Mouse (Mus musculus) adrenal gland, postnatal 4 days (tissue): ENCODE measurements around the gene Gm10961. TPM values are rescaled to one million over a fixed set of nuclear protein-coding genes. Genes with fewer than 3 reads are reported as not detected.

Experiments used
- DNase-seq, 2 experiments: peaks; one replicate each; pipeline ENCODE4 v3.0.0; 2021 to 2022; ENCODE audit warnings: low spot score in 2 of 2, mixed read lengths in 2 of 2
- total RNA-seq, 2 experiments: library from RNA; stranded (reverse); gene quantifications; 2 replicates each; pipeline ENCODE4 v1.2.3; 2021

The Gm10961 gene
- total RNA-seq, 2 experiments from 2014 or later: not detected

- DNase-seq: no peak
These were observed 25.0 kb downstream of the Gm10961 start for GRCm38 (mm10) chr3:107656151-107656550.

GRCm38 (mm10) chr3:107656888-107657287, 25.8 kb downstream of the Gm10961 start:
- DNase-seq: no peak

- DNase-seq: no peak
These were observed 27.9 kb downstream of the Gm10961 start for GRCm38 (mm10) chr3:107659000-107659399.

- DNase-seq: no peak
These were observed 33.5 kb downstream of the Gm10961 start for GRCm38 (mm10) chr3:107664641-107665040.

GRCm38 (mm10) chr3:107667426-107667825, 36.3 kb downstream of the Gm10961 start:
- DNase-seq: no peak

- DNase-seq: no peak
These were observed 37.7 kb downstream of the Gm10961 start for GRCm38 (mm10) chr3:107668786-107669185.

- DNase-seq: no peak
These were observed 39.4 kb downstream of the Gm10961 start for GRCm38 (mm10) chr3:107670500-107670899.

- DNase-seq: no peak
These were observed 40.4 kb downstream of the Gm10961 start for GRCm38 (mm10) chr3:107671509-107671908.

GRCm38 (mm10) chr3:107680790-107681576, 49.9 kb downstream of the Gm10961 start:
- no peak for DNase-seq

Other genes with a start within 250 kb of the Gm10961 start
- gene Kcnc4, start 171.8 kb upstream of the Gm10961 start, total RNA-seq: 10 to 100 TPM; 14.4 to 14.8 TPM
- gene Slc6a17, start 113.3 kb upstream of the Gm10961 start, total RNA-seq: 1 to 10 TPM; 3.7 to 3.8 TPM
- gene Ubl4b, start 76.2 kb upstream of the Gm10961 start, total RNA-seq: under 1 TPM in 1 of 2 experiments, not detected in 1; 0.22 TPM
- gene Alx3, start 36.3 kb upstream of the Gm10961 start, total RNA-seq: not detected
- gene Strip1, start 372 bp downstream of the Gm10961 start, total RNA-seq: 10 to 100 TPM; 35.8 to 40.4 TPM
- gene Ahcyl1, start 65.2 kb downstream of the Gm10961 start, total RNA-seq: 100 to 1,000 TPM; 171 to 173 TPM
- 10 to 100 TPM; 18.0 to 19.8 TPM for gene Csf1, start 129.1 kb downstream of the Gm10961 start, total RNA-seq
- not detected for gene Eps8l3, start 245.9 kb downstream of the Gm10961 start, total RNA-seq